Mouse (Mus musculus) ES-E14 (cell line): ENCODE data around the gene Isca1.

Experiments used
- CHD2 ChIP-seq: IDR thresholded peaks from 2 replicates; pipeline ENCODE4 v1.6.1; 2014; ENCODE audit warnings: mild to moderate bottlenecking, low read depth, low read length, inconsistent platforms
- HCFC1 ChIP-seq: IDR thresholded peaks from 2 replicates; pipeline ENCODE4 v1.6.1; 2012; ENCODE audit warnings: low read length, inconsistent platforms, borderline replicate concordance; ENCODE audit not compliant: insufficient read depth
- MAFK ChIP-seq: IDR thresholded peaks from 2 replicates; pipeline ENCODE4 v1.6.1; 2014; ENCODE audit warnings: mild to moderate bottlenecking, low read depth, low read length, inconsistent platforms; ENCODE audit not compliant: insufficient read depth
- ZC3H11A ChIP-seq: IDR thresholded peaks from 2 replicates; pipeline ENCODE4 v1.6.1; 2012; ENCODE audit warnings: low read depth, mild to moderate bottlenecking, inconsistent platforms, low read length, borderline replicate concordance
- ZNF384 ChIP-seq: IDR thresholded peaks from 2 replicates; pipeline ENCODE4 v1.6.1; 2012; ENCODE audit warnings: low read depth, low read length, inconsistent platforms

DNA sequence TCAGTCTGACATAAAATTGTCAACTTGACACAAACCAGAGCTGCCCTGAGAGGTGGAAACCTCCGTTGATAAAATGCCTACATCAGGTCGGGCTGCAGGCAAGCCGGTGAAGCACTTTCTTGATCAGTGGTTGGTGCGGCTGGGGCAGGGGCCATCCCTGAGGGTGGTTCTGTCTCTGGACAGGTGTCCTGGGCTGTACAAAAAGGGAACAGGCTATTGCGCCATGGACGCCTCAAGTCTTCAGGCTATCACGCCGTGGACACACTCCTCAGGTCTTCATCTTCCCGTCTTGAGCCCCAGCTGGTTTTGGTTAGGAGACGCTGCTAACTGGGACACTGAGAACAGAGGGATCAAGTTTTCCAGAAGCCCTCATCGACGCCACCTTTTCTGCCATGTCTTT, 19.3 kb downstream of the Isca1 start:
- TF ChIP-seq HCFC1 (no peak), ZC3H11A (no peak), MAFK (no peak), ZNF384 (no peak), CHD2 (no peak)
